In genomic region chr5:45419841-45420638, GRCm38 (mm10) we compare ENCODE assay signal across 8 mouse cellular contexts. TPM values are rescaled to one million over a fixed set of nuclear protein-coding genes. Genes with fewer than 3 reads are reported as not detected.
A peak's percentile ranks its signal among the peaks of the same experiment; 100 is the strongest.
DNase-seq lines count a peak whose midpoint lies in the region; ATAC-seq and TF ChIP-seq lines count a peak whose summit lies in the region.

No protein-coding gene starts in this region.

- H3K27me3 ChIP-seq in cerebellum, adult 2 months (ENCODE audit: control insufficient read depth, insufficient read depth, low read length): no peaks in the 10 kb centered on the region; the same call in 1 of the 2 replicates
- no peaks in the 10 kb centered on the region for H3K27me3 ChIP-seq in testis, adult 2 months (ENCODE audit: control insufficient read depth, insufficient read depth, low read length)
- no peaks in the 10 kb centered on the region for H3K27me3 ChIP-seq in hindbrain, postnatal 0 days (ENCODE audit: insufficient read depth, low read length)
- no peaks in the 10 kb centered on the region for H3K27me3 ChIP-seq in liver, embryonic 16.5 days (ENCODE audit: control insufficient read depth, insufficient read depth, low read depth, low read length)

- 0 out of 2 replicates have a peak, but pooled peaks cover 2% of the 10 kb centered on the region for H3K4me1 ChIP-seq in cerebellum, adult 2 months (ENCODE audit: control insufficient read depth, insufficient read depth, low read length)
- peaks cover 12% of the 10 kb centered on the region for H3K4me1 ChIP-seq in testis, adult 2 months (ENCODE audit: control insufficient read depth, insufficient read depth, low read length)
- H3K4me1 ChIP-seq in hindbrain, postnatal 0 days (ENCODE audit: insufficient read depth, low read length): no peaks in the 10 kb centered on the region
- no peaks in the 10 kb centered on the region for H3K4me1 ChIP-seq in liver, embryonic 16.5 days (ENCODE audit: control insufficient read depth, low read depth, low read length)

- peak; percentile 31; the same call in 1 of the 2 replicates for ATAC-seq in hindbrain, postnatal 0 days
- 0 out of 2 replicates have a peak, but pooled peaks have one; percentile 24 for ATAC-seq in liver, embryonic 16.5 days (ENCODE audit: low read depth)

- H3K4me2 ChIP-seq in hindbrain, postnatal 0 days (ENCODE audit: low read depth, low read length): no peak overlapping the region
- H3K4me2 ChIP-seq in liver, embryonic 16.5 days (ENCODE audit: low read depth, low read length): no peak overlapping the region

- H3K36me3 ChIP-seq in testis, adult 2 months (ENCODE audit: control insufficient read depth, insufficient read depth, low read length): no peaks in the 10 kb centered on the region
- no peaks in the 10 kb centered on the region for H3K36me3 ChIP-seq in hindbrain, postnatal 0 days (ENCODE audit: insufficient read depth, low read length)
- H3K36me3 ChIP-seq in liver, embryonic 16.5 days (ENCODE audit: control insufficient read depth, insufficient read depth): no peaks in the 10 kb centered on the region

- TF ChIP-seq CTCF in cerebellum, adult 2 months (IDR thresholded peaks at IDR 0.05; ENCODE audit: borderline replicate concordance, insufficient read depth, low read depth, low read length): peak; percentile 27; the same call in 1 of the 2 replicates
- TF ChIP-seq CTCF in testis, adult 2 months (IDR thresholded peaks at IDR 0.05; ENCODE audit: control insufficient read depth, insufficient read depth, insufficient replicate concordance, low read depth, low read length): peak; percentile 52; the same call in 1 of the 2 replicates
- TF ChIP-seq CTCF in hindbrain, postnatal 0 days (IDR thresholded peaks at IDR 0.05; ENCODE audit: low read depth): peak; percentile 55

- no peak for TF ChIP-seq POLR2A in cerebellum, adult 2 months (IDR thresholded peaks at IDR 0.05; ENCODE audit: borderline replicate concordance, insufficient read depth, low read length)
- TF ChIP-seq POLR2A in testis, adult 2 months (IDR thresholded peaks at IDR 0.05; ENCODE audit: control insufficient read depth, low read depth, low read length): peak; percentile 43; the same call in 1 of the 2 replicates

- H3K4me3 ChIP-seq in cerebellum, adult 2 months (replicated peaks; ENCODE audit: insufficient read depth, low read depth, low read length): no peak overlapping the region
- H3K4me3 ChIP-seq in testis, adult 2 months (ENCODE audit: control insufficient read depth, low read depth, low read length): peak overlapping the region; percentile 73
- no peak overlapping the region for H3K4me3 ChIP-seq in hindbrain, postnatal 0 days (ENCODE audit: low read length)
- no peak overlapping the region for H3K4me3 ChIP-seq in liver, embryonic 16.5 days (ENCODE audit: low read depth, low read length)

- no peaks in the 10 kb centered on the region for H3K9me3 ChIP-seq in hindbrain, postnatal 0 days (ENCODE audit: low read length)
- no peaks in the 10 kb centered on the region for H3K9me3 ChIP-seq in liver, embryonic 16.5 days (replicated peaks; ENCODE audit: control insufficient read depth, low read length)

- no peak overlapping the region for H3K9ac ChIP-seq in hindbrain, postnatal 0 days (replicated peaks; ENCODE audit: low read length)
- no peak overlapping the region for H3K9ac ChIP-seq in liver, embryonic 16.5 days (ENCODE audit: low read depth, low read length)

- H3K27ac ChIP-seq in cerebellum, adult 2 months (ENCODE audit: insufficient read depth, low read length): no peak overlapping the region
- H3K27ac ChIP-seq in testis, adult 2 months (ENCODE audit: control insufficient read depth, insufficient read depth, low read depth, low read length): peak overlapping the region; percentile 83
- no peak overlapping the region for H3K27ac ChIP-seq in hindbrain, postnatal 0 days
- no peak overlapping the region for H3K27ac ChIP-seq in liver, embryonic 16.5 days (ENCODE audit: low read length)

- no peak for DNase-seq in cerebellum, adult 2 months
- DNase-seq in cerebellum, adult 18-20 months: no peak
- DNase-seq in testis, postnatal 14 days (ENCODE audit: low spot score): no peak
- no peak for DNase-seq in hindbrain, postnatal 0 days (ENCODE audit: low spot score)
- DNase-seq in MN1 (ENCODE audit: low spot score): no peak
- no peak for DNase-seq in urinary bladder, postnatal 14 days (ENCODE audit: low spot score)

- WGBS in cerebellum, adult 2 months: 78% methylated on average over 10 of the region's 10 CpGs
- 73% methylated on average over 10 of the region's 10 CpGs for WGBS in hindbrain, postnatal 0 days
- WGBS in liver, embryonic 16.5 days (ENCODE audit: insufficient replicate concordance): 63% methylated on average over 10 of the region's 10 CpGs

RNA-seq across cellular contexts. Expression of gene Qdpr, which starts 30.0 kb away (rescaled TPM):
- 454 and 593 TPM in 2 replicates for polyA plus RNA-seq in cerebellum, adult 2 months (2012; rRNA removed)
- polyA plus RNA-seq in testis, adult 2 months (2012; rRNA removed): 17.0 and 21.6 TPM in 2 replicates
- 56.4 and 58.1 TPM in 2 replicates for total RNA-seq in hindbrain, postnatal 0 days (2014; rRNA removed)
- polyA plus RNA-seq in hindbrain, postnatal 0 days (2015; fragmentation: Nextera tagmentation; extraction: Ambion mirVana): 160 and 165 TPM in 2 replicates
- 103 and 113 TPM in 2 replicates for polyA plus RNA-seq in liver, embryonic 16.5 days (2015; fragmentation: Nextera tagmentation; extraction: Ambion mirVana)

RNA-seq across cellular contexts. Expression of gene Clrn2, which starts 33.5 kb away (rescaled TPM):
- polyA plus RNA-seq in cerebellum, adult 2 months (2012; rRNA removed): not detected in 2 replicates
- not detected in 2 replicates for polyA plus RNA-seq in testis, adult 2 months (2012; rRNA removed)
- not detected in 2 replicates for total RNA-seq in hindbrain, postnatal 0 days (2014; rRNA removed)
- polyA plus RNA-seq in hindbrain, postnatal 0 days (2015; fragmentation: Nextera tagmentation; extraction: Ambion mirVana): 0.32 and 0.36 TPM in 2 replicates
- polyA plus RNA-seq in liver, embryonic 16.5 days (2015; fragmentation: Nextera tagmentation; extraction: Ambion mirVana): not detected in 2 replicates
